Mouse (Mus musculus) CH12.LX (cell line): ENCODE measurements around the gene Prkce. TPM values are rescaled to one million over a fixed set of nuclear protein-coding genes. Genes with fewer than 3 reads are reported as not detected.

Source experiments
- DNase-seq: peaks from one replicate; pipeline ENCODE4 v3.0.0-alpha.2; 2013; ENCODE audit errors: extremely low read depth
- H3K27ac ChIP-seq: 2 replicates; pipeline ENCODE4 v1.5.1; 2012; ENCODE audit warnings: low read depth, mild to moderate bottlenecking, control low read depth, moderate library complexity; ENCODE audit not compliant: insufficient read depth
- H3K27me3 ChIP-seq: replicated peaks from 2 replicates; pipeline ENCODE3; 2012; ENCODE audit warnings: inconsistent platforms
- H3K36me3 ChIP-seq, 2 experiments: replicated peaks in 1 of 2; 2 replicates each; pipeline versions ENCODE3 to v1.6.1; 2012; ENCODE audit warnings: inconsistent platforms in 1 of 2, low read length in 1 of 2, mild to moderate bottlenecking in 1 of 2, mixed read lengths in 1 of 2, moderate library complexity in 1 of 2; ENCODE audit not compliant: control insufficient read depth in 1 of 2, insufficient read depth in 1 of 2
- H3K4me1 ChIP-seq, 2 experiments: 2 replicates each; pipeline ENCODE4 v1.6.1; 2012; ENCODE audit warnings: inconsistent platforms in 1 of 2, moderate library complexity in 1 of 2; ENCODE audit not compliant: insufficient read depth in 2 of 2, control insufficient read depth in 1 of 2
- H3K4me2 ChIP-seq: 2 replicates; pipeline ENCODE4 v1.6.1; 2012; ENCODE audit warnings: low read depth, mild to moderate bottlenecking, control low read depth; ENCODE audit not compliant: poor library complexity, insufficient read depth, severe bottlenecking
- H3K4me3 ChIP-seq, 3 experiments: fragments of 150-350 bp in 1 of 3; sonication (generic) in 1 of 3; replicated peaks in 1 of 3; 2 replicates each; pipeline versions ENCODE3 to v1.5.1; 2011 to 2012; ENCODE audit warnings: low read depth in 2 of 3, low read length in 2 of 3, mild to moderate bottlenecking in 2 of 3, moderate library complexity in 2 of 3, control low read depth in 1 of 3, improper control_type of control experiment in 1 of 3, inconsistent platforms in 1 of 3, mixed read lengths in 1 of 3; ENCODE audit not compliant: poor library complexity in 1 of 3
- H3K79me2 ChIP-seq: replicated peaks from 2 replicates; pipeline ENCODE4 v1.6.1; 2012; ENCODE audit warnings: mild to moderate bottlenecking, moderate library complexity; ENCODE audit not compliant: control insufficient read depth, poor library complexity, insufficient read depth, severe bottlenecking; ENCODE audit errors: extremely low read depth
- H3K9ac ChIP-seq: 2 replicates; pipeline ENCODE4 v1.6.1; 2012; ENCODE audit warnings: low read depth, mild to moderate bottlenecking, control low read depth, moderate library complexity; ENCODE audit not compliant: insufficient read depth
- H3K9me3 ChIP-seq: replicated peaks from 2 replicates; pipeline ENCODE3; 2012; ENCODE audit warnings: low read length, inconsistent platforms, mixed read lengths
- CHD1 ChIP-seq: IDR thresholded peaks from 2 replicates; pipeline ENCODE4 v1.6.1; 2012; ENCODE audit warnings: low read depth, low read length, improper control_type of control experiment, inconsistent platforms
- CTCF ChIP-seq, 2 experiments: IDR thresholded peaks in 1 of 2; conservative IDR thresholded peaks in 1 of 2; 2 replicates each; pipeline ENCODE4 v1.5.1; 2011 to 2012; ENCODE audit warnings: low read depth in 2 of 2, low read length in 2 of 2, improper control_type of control experiment in 1 of 2, inconsistent platforms in 1 of 2, mild to moderate bottlenecking in 1 of 2, moderate library complexity in 1 of 2
- E2F4 ChIP-seq: IDR thresholded peaks from 2 replicates; pipeline ENCODE4 v1.6.1; 2011; ENCODE audit warnings: low read depth, low read length, improper control_type of control experiment; ENCODE audit not compliant: insufficient replicate concordance
- ELF1 ChIP-seq: IDR thresholded peaks from 2 replicates; pipeline ENCODE4 v1.6.1; 2014; ENCODE audit warnings: low read depth, mild to moderate bottlenecking, inconsistent platforms, low read length, improper control_type of control experiment
- EP300 ChIP-seq: IDR thresholded peaks from 2 replicates; pipeline ENCODE4 v1.6.1; 2011; ENCODE audit warnings: low read length, improper control_type of control experiment
- ETS1 ChIP-seq: conservative IDR thresholded peaks from 2 replicates; pipeline ENCODE4 v1.6.1; 2012; ENCODE audit warnings: low read depth, mild to moderate bottlenecking, inconsistent platforms, low read length, improper control_type of control experiment, moderate library complexity
- GABPA ChIP-seq: IDR thresholded peaks from 2 replicates; pipeline ENCODE4 v1.6.1; 2012; ENCODE audit warnings: low read depth, low read length, improper control_type of control experiment, inconsistent platforms; ENCODE audit not compliant: insufficient replicate concordance
- HCFC1 ChIP-seq: IDR thresholded peaks from 2 replicates; pipeline ENCODE4 v1.6.1; 2012; ENCODE audit warnings: low read depth, mild to moderate bottlenecking, inconsistent platforms, low read length, improper control_type of control experiment
- IRF4 ChIP-seq: IDR thresholded peaks from 2 replicates; pipeline ENCODE4 v1.6.1; 2014; ENCODE audit warnings: low read depth, mild to moderate bottlenecking, inconsistent platforms, low read length, improper control_type of control experiment
- JUN ChIP-seq: IDR thresholded peaks from 2 replicates; pipeline ENCODE4 v1.6.1; 2011; ENCODE audit warnings: low read depth, mild to moderate bottlenecking, low read length, improper control_type of control experiment, moderate library complexity; ENCODE audit not compliant: insufficient read depth
- KAT2A ChIP-seq: IDR thresholded peaks from 2 replicates; pipeline ENCODE4 v1.6.1; 2012; ENCODE audit warnings: low read length, improper control_type of control experiment, inconsistent platforms; ENCODE audit not compliant: insufficient replicate concordance
- MAFK ChIP-seq: IDR thresholded peaks from 2 replicates; pipeline ENCODE4 v1.6.1; 2011; ENCODE audit warnings: low read length, improper control_type of control experiment; ENCODE audit not compliant: insufficient replicate concordance
- MAX ChIP-seq: IDR thresholded peaks from 2 replicates; pipeline ENCODE4 v1.6.1; 2011; ENCODE audit warnings: low read length, improper control_type of control experiment
- MAZ ChIP-seq: IDR thresholded peaks from 2 replicates; pipeline ENCODE4 v1.6.1; 2012; ENCODE audit warnings: low read depth, mild to moderate bottlenecking, inconsistent platforms, low read length, improper control_type of control experiment, moderate library complexity
- MYC ChIP-seq: IDR thresholded peaks from 2 replicates; pipeline ENCODE4 v1.6.1; 2011; ENCODE audit warnings: low read depth, mild to moderate bottlenecking, improper control_type of control experiment, low read length
- NELFE ChIP-seq: IDR thresholded peaks from 2 replicates; pipeline ENCODE4 v1.6.1; 2011; ENCODE audit warnings: low read depth, low read length, improper control_type of control experiment
- PAX5 ChIP-seq: IDR thresholded peaks from 2 replicates; pipeline ENCODE4 v1.6.1; 2012; ENCODE audit warnings: low read length, inconsistent platforms, mixed read lengths
- POLR2AphosphoS2 ChIP-seq: IDR thresholded peaks from 2 replicates; pipeline ENCODE4 v1.6.1; 2011; ENCODE audit warnings: low read depth, low read length, improper control_type of control experiment
- RAD21 ChIP-seq: IDR thresholded peaks from 2 replicates; pipeline ENCODE4 v1.6.1; 2011; ENCODE audit warnings: low read depth, mild to moderate bottlenecking, low read length, improper control_type of control experiment, moderate library complexity
- RCOR1 ChIP-seq: conservative IDR thresholded peaks from 2 replicates; pipeline ENCODE4 v1.6.1; 2012; ENCODE audit warnings: low read depth, mild to moderate bottlenecking, inconsistent platforms, low read length, improper control_type of control experiment
- SMC3 ChIP-seq: IDR thresholded peaks from 2 replicates; pipeline ENCODE4 v1.6.1; 2011; ENCODE audit warnings: low read depth, low read length, improper control_type of control experiment
- TBP ChIP-seq: conservative IDR thresholded peaks from 2 replicates; pipeline ENCODE4 v1.6.1; 2011; ENCODE audit warnings: low read depth, low read length, improper control_type of control experiment
- TCF12 ChIP-seq: IDR thresholded peaks from 2 replicates; pipeline ENCODE4 v1.6.1; 2014; ENCODE audit warnings: low read depth, mild to moderate bottlenecking, inconsistent platforms, low read length, improper control_type of control experiment
- UBTF ChIP-seq: IDR thresholded peaks from 2 replicates; pipeline ENCODE4 v1.6.1; 2012; ENCODE audit warnings: low read depth, mild to moderate bottlenecking, inconsistent platforms, low read length, improper control_type of control experiment, moderate library complexity
- ZC3H11A ChIP-seq: IDR thresholded peaks from 2 replicates; pipeline ENCODE4 v1.6.1; 2012; ENCODE audit warnings: low read depth, mild to moderate bottlenecking, inconsistent platforms, low read length, improper control_type of control experiment
- ZNF384 ChIP-seq: IDR thresholded peaks from 2 replicates; pipeline ENCODE4 v1.6.1; 2012; ENCODE audit warnings: low read depth, low read length, improper control_type of control experiment, inconsistent platforms
- dilution Hi-C: fragments of 300-500 bp; cut with MboI; formaldehyde crosslinking; loops from 2 replicates; pipeline ENCODE4 v1.14.3; 2020; ENCODE audit warnings: low sequenced_read_pairs; ENCODE audit not compliant: extremely low pct_unique_long_range_greater_than_20kb, extremely low pct_ligation_motif_present
- in situ Hi-C: fragments of 300-500 bp; cut with MboI; formaldehyde crosslinking; loops from 3 replicates; pipeline ENCODE4 v1.14.3; 2019; ENCODE audit warnings: low sequenced_read_pairs, low pct_ligation_motif_present, low pct_unique_long_range_greater_than_20kb, mixed read lengths
- polyA plus RNA-seq: library from polyadenylated mRNA; unstranded; fragments of >175 nt; gene quantifications from 2 replicates; pipeline ENCODE4 v1.2.1, GENCODE M21; 2012; ENCODE audit warnings: low read depth; ENCODE audit not compliant: insufficient read length
- total RNA-seq, 2 experiments: library from RNA; depleted of rRNA; stranded (reverse); fragments of 300-350 nt in 1 of 2; fragments of >200 nt in 1 of 2; gene quantifications; 2 replicates each; pipeline ENCODE4 v1.2.3; 2012 to 2014

The Prkce gene
- total and polyA plus RNA-seq, 3 experiments, result 4.1 to 13.2 (median 11.4) TPM

GRCm38 (mm10) chr17:86274350-86274744, 106.8 kb downstream of the Prkce start:
- Histone ChIP-seq H3K36me3 (peaks cover 2 to 15% of the 10 kb centered on the region in 2 experiments), H3K79me2 (peaks cover 8% of the 10 kb centered on the region; the same call in 1 of the 2 replicates), H3K4me3 (no peak overlapping the region), H3K4me1 (peaks cover 32 to 93% of the 10 kb centered on the region in 2 experiments), H3K4me2 (no peak overlapping the region), H3K9me3 (no peaks in the 10 kb centered on the region), H3K9ac (no peak overlapping the region), H3K27ac (no peak overlapping the region), H3K27me3 (no peaks in the 10 kb centered on the region)
- dilution Hi-C loops (no loop called here), in situ Hi-C loops (loop anchor here (5.0 kb wide), 1 partner anchor 107 kb away; the partner anchor contains the start of gene Prkce)
- no peak for DNase-seq
- TF ChIP-seq E2F4, result no peak
- no peak for TF ChIP-seq ELF1
- no peak for TF ChIP-seq ETS1
- TF ChIP-seq CTCF (conservative IDR thresholded peaks at IDR 0.05 in 1 of 2, IDR thresholded peaks at IDR 0.05 in 1 of 2; ENCODE audit: low read depth in 2 of 2, low read length in 2 of 2), result no peak
- no peak for TF ChIP-seq POLR2AphosphoS2
- TF ChIP-seq MYC, result no peak
- no peak for TF ChIP-seq KAT2A
- no peak for TF ChIP-seq EP300
- TF ChIP-seq RAD21, result no peak
- no peak for TF ChIP-seq MAX
- no peak for TF ChIP-seq SMC3
- TF ChIP-seq IRF4, result no peak
- TF ChIP-seq NELFE, result no peak
- TF ChIP-seq MAZ, result no peak
- no peak for TF ChIP-seq TCF12
- no peak for TF ChIP-seq TBP
- no peak for TF ChIP-seq ZC3H11A
- TF ChIP-seq CHD1, result no peak
- no peak for TF ChIP-seq HCFC1
- no peak for TF ChIP-seq ZNF384
- TF ChIP-seq, all 38 proteins: peak for 0

- peaks cover 4% of the 10 kb centered on the region; the same call in 1 of the 2 replicates for H3K79me2 ChIP-seq
- TF ChIP-seq EP300, result no peak
- no peak for TF ChIP-seq HCFC1
- TF ChIP-seq RAD21, result no peak
- TF ChIP-seq MAFK, result no peak
- TF ChIP-seq ZNF384, result no peak
- TF ChIP-seq UBTF, result no peak
- no peak for TF ChIP-seq MAZ
- no peak for TF ChIP-seq TCF12
- no peak for TF ChIP-seq PAX5
- no peak for TF ChIP-seq NELFE
- TF ChIP-seq ETS1, result no peak
- TF ChIP-seq RCOR1, result no peak
- no peak for TF ChIP-seq GABPA
- TF ChIP-seq JUN, result no peak
- no peak for TF ChIP-seq IRF4
- peaks cover 8 to 23% of the 10 kb centered on the region in 2 experiments for H3K36me3 ChIP-seq
- peaks cover 22 to 91% of the 10 kb centered on the region in 2 experiments for H3K4me1 ChIP-seq
- no peak overlapping the region for H3K27ac ChIP-seq
- no peak overlapping the region for H3K9ac ChIP-seq
- in situ Hi-C loops, result no loop called here
- no peak for DNase-seq
- no peaks in the 10 kb centered on the region for H3K9me3 ChIP-seq
- H3K27me3 ChIP-seq, result no peaks in the 10 kb centered on the region
- no peak overlapping the region for H3K4me3 ChIP-seq
- dilution Hi-C loops, result no loop called here
- no peak overlapping the region; the same call in 1 of the 2 replicates for H3K4me2 ChIP-seq
Observed at GRCm38 (mm10) chr17:86276381-86276780, 108.8 kb downstream of the Prkce start.
